Mouse (Mus musculus) stomach, embryonic 14.5 days (tissue): ENCODE results near the gene Rpl38. TPM values are rescaled to one million over a fixed set of nuclear protein-coding genes. Genes with fewer than 3 reads are reported as not detected.
"Not testable (repeated sequence)": the region's sequence is repeated elsewhere in the genome, so short reads cannot be mapped to it uniquely, and the experiment has no call there.

ENCODE experiments used
- ATAC-seq: fragments of 200-750 bp; cut with Nextera tagmentation; 2 replicates; pipeline ENCODE4 v1.8.0; 2017; ENCODE audit warnings: low read depth, moderate TSS enrichment; ENCODE audit not compliant: insufficient number of reproducible peaks, insufficient read depth, low FRiP score
- H3K27ac ChIP-seq: fragments of 300-500 bp; sonication (generic); 2 replicates; pipeline ENCODE4 v1.5.1; 2014; ENCODE audit warnings: mild to moderate bottlenecking, low read length, moderate library complexity, mixed read lengths
- H3K27me3 ChIP-seq: fragments of 300-500 bp; sonication (generic); 2 replicates; pipeline ENCODE4 v1.6.1; 2014; ENCODE audit warnings: low read length, control low read depth, mixed read lengths; ENCODE audit not compliant: control insufficient read depth, insufficient read depth
- H3K36me3 ChIP-seq: fragments of 300-500 bp; sonication (generic); 2 replicates; pipeline ENCODE4 v1.6.1; 2014; ENCODE audit warnings: mild to moderate bottlenecking, control low read depth, low read length, moderate library complexity, mixed read lengths; ENCODE audit not compliant: control insufficient read depth, insufficient read depth
- H3K4me1 ChIP-seq: fragments of 300-500 bp; sonication (generic); 2 replicates; pipeline ENCODE4 v1.6.1; 2014; ENCODE audit warnings: low read length, control low read depth, mixed read lengths; ENCODE audit not compliant: control insufficient read depth, insufficient read depth
- H3K4me2 ChIP-seq: fragments of 300-500 bp; sonication (generic); replicated peaks from 2 replicates; pipeline ENCODE4 v1.6.1; 2014; ENCODE audit warnings: low read depth, low read length, control low read depth
- H3K4me3 ChIP-seq: fragments of 300-500 bp; sonication (generic); 2 replicates; pipeline ENCODE4 v1.5.1; 2014; ENCODE audit warnings: low read depth, low read length, control low read depth
- H3K9ac ChIP-seq: fragments of 300-500 bp; sonication (generic); replicated peaks from 2 replicates; pipeline ENCODE4 v1.6.1; 2014; ENCODE audit warnings: low read depth, mild to moderate bottlenecking, control low read depth, low read length, moderate library complexity, mixed read lengths
- H3K9me3 ChIP-seq: fragments of 300-500 bp; sonication (generic); 2 replicates; pipeline ENCODE4 v1.6.1; 2016; ENCODE audit warnings: low read depth, low read length, control low read depth; ENCODE audit not compliant: control insufficient read depth
- WGBS: fragments of 180-500 bp; shearing (Covaris S2); extraction: QIAGEN DNeasy Blood & Tissue Kit; methylation state at CpG from one replicate; pipeline ENCODE4 v1.1.7; 2014; 5-methylcytosine and 5-hydroxymethylcytosine counted together
- polyA plus RNA-seq: library from polyadenylated mRNA; unstranded; fragments of >200 nt; fragmentation: Nextera tagmentation; extraction: Ambion mirVana; gene quantifications from 2 replicates; pipeline ENCODE4 v1.2.1, GENCODE M21; 2014

Gene Rpl38
- polyA plus RNA-seq, 1 experiment from 2014 or later = 1,057 TPM

DNA sequence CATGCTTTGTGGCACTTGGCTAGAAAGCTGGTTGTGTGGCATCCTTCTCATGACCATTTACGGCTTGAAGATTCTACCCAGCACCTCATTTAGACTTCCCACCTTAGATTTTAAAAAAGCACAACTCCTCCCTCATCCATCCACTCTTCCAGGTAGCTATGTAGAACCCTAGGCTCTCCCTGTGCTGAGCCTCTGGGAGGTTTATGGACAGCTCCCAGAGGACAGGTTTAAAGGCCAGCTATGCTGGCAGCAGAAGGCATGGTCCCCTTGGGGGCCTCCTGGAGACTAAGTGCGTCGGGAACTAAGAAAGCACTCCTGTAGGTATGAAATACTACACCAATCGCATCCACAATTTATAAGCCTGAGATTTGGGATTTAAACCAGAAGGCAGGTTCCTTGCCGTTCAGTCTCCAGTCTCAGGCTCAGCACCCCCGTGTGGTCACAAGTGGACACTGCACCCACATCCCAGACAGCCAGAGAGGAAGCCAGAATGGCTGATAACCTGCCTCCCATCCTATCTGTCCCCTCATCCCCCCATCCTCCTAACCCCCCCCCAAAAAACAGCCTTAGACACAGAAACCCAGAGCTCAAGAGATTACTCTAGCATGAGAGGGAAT is 5.5 kb upstream of the Rpl38 start:
- H3K4me1 ChIP-seq = no peaks in the 10 kb centered on the region
- no peaks in the 10 kb centered on the region for H3K9me3 ChIP-seq
- H3K27me3 ChIP-seq = no peaks in the 10 kb centered on the region
- H3K4me3 ChIP-seq = no peak overlapping the region
- no peak overlapping the region for H3K27ac ChIP-seq
- no peaks in the 10 kb centered on the region for H3K36me3 ChIP-seq
- 27% methylated on average over 6 of the region's 6 CpGs for WGBS
- H3K9ac ChIP-seq = no peak overlapping the region
- ATAC-seq = no peak
- no peak overlapping the region for H3K4me2 ChIP-seq

DNA sequence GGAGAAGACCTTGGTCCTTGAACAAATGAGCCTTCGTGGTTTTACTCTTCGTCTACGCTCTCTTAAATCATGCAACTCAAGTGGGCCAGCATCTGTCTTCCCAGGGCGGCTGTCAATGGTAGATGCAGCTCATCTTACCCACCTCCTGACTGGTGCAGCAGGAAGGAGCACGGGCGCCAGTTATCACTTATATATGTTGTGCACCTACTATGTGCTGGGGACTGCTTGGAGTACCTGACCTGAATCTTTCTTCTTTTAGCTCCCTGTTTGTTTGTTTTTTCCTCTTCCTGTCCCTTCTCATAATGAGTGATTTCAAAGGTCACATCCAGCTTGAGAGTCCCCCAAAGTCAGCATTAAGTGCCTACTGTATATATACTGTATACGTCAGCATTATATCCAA is 4.2 kb upstream of the Rpl38 start:
- H3K27me3 ChIP-seq = no peaks in the 10 kb centered on the region
- H3K27ac ChIP-seq = no peak overlapping the region
- H3K9me3 ChIP-seq = no peaks in the 10 kb centered on the region
- no peak overlapping the region for H3K9ac ChIP-seq
- 68% methylated on average over 7 of the region's 7 CpGs for WGBS
- no peaks in the 10 kb centered on the region for H3K4me1 ChIP-seq
- no peak for ATAC-seq
- H3K4me3 ChIP-seq = no peak overlapping the region
- no peaks in the 10 kb centered on the region for H3K36me3 ChIP-seq
- no peak overlapping the region for H3K4me2 ChIP-seq

DNA sequence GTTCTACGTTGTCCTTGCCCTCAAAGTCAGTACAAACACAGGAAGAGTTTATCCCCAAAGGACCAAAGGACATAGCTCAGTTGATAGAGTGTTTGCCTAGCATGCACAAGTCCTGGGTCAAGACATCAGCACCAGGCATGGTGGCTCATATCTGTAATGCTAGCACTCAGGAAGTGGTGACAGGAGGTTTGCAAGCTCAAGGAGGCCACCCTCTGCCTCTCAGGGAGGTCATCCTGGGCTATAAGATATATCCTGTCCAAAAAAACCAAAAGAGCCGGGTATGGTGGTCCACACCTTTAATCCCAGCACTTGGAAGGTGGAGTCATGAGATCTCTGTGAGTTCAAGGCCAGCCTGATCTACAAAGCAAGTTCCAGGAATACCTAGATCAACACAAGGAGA is 2.9 kb upstream of the Rpl38 start:
- Histone ChIP-seq H3K27me3 (no peaks in the 10 kb centered on the region), H3K4me2 (no peak overlapping the region), H3K9me3 (no peaks in the 10 kb centered on the region), H3K4me1 (peaks cover 8% of the 10 kb centered on the region; the same call in 1 of the 2 replicates), H3K9ac (no peak overlapping the region), H3K36me3 (peaks cover 4% of the 10 kb centered on the region; the same call in 1 of the 2 replicates), H3K27ac (no peak overlapping the region), H3K4me3 (no peak overlapping the region)
- 64% methylated on average over 2 of the region's 2 CpGs for WGBS
- ATAC-seq = no peak

DNA sequence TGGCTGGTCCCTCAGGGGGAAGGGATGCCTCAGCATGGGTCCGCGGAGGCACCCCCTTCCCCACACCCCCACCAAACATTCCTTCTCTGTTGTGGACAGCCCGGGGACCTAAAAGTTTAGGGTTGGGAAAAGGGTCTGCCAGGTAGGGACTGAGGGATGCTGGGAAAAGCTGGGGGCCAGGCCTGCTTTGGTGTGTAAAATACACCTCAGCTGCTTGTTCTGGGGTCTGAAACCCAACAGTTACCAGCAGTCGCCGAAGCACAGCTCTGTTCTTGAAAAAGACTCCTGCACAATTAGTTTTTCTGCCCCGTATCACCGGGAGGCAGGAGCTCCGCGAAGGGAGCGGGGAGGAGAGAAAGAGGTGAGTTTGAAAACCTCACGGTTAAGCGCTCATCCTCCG is 1.5 kb upstream of the Rpl38 start:
- Histone ChIP-seq H3K9me3 (no peaks in the 10 kb centered on the region), H3K4me1 (peaks cover 13% of the 10 kb centered on the region; the same call in 1 of the 2 replicates), H3K4me2 (no peak overlapping the region), H3K4me3 (no peak overlapping the region), H3K27ac (no peak overlapping the region), H3K27me3 (no peaks in the 10 kb centered on the region), H3K36me3 (peaks cover 17% of the 10 kb centered on the region), H3K9ac (no peak overlapping the region)
- 11% methylated on average over 13 of the region's 13 CpGs for WGBS
- ATAC-seq = no peak

DNA sequence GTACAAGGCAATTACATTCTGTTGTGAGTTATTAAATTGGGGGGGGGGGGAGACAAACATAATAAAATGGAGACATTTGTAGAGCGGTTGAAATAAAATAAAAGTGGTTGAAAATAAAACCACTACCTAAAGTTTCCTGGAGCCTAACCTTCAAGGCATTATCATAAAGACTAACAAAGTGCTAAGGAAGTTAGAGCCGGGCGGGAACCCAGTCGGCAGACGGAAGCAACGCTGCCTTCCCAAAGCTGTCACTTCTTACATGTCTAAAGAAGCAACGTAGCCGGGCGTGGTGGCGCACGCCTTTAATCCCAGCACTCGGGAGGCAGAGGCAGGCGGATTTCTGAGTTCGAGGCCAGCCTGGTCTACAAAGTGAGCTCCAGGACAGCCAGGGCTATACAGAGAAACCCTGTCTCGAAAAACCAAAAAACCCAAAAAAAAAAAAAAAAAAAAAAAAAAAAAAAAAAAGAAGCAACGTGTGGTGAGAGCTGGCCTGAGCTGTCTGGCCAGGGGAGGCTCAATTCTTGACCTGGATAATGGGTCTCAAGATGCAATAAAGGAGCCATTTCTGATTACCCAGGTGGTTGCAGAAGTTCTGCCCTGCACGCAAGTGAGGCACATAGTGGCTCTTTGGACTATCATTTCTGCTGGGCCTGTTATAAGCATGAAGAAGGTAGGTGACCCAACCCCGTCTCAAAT is 940 bp upstream of the Rpl38 start:
- Histone ChIP-seq H3K9me3 (no peaks in the 10 kb centered on the region), H3K4me2 (no peak overlapping the region), H3K27me3 (no peaks in the 10 kb centered on the region), H3K36me3 (peaks cover 23% of the 10 kb centered on the region), H3K27ac (no peak overlapping the region), H3K9ac (no peak overlapping the region), H3K4me1 (peaks cover 13% of the 10 kb centered on the region; the same call in 1 of the 2 replicates), H3K4me3 (no peak overlapping the region)
- WGBS = 44% methylated on average over 16 of the region's 18 CpGs
- no peak for ATAC-seq

DNA sequence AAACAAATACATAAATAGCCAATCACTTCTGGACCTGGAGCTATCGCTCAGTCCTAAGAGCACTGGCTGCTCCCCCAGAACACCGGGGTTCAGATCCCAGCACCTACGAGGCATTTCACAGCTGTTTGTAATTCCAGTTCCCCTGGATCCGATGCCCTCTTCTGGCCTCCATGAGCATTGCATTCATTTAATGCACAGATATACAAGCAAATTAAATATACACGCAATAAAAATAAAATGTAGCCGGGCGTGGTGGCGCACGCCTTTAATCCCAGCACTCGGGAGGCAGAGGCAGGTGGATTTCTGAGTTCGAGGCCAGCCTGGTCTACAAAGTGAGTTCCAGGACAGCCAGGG is 415 bp upstream of the Rpl38 start:
- not testable (repeated sequence) for H3K27me3 ChIP-seq, H3K4me3 ChIP-seq, ATAC-seq, H3K27ac ChIP-seq, H3K9ac ChIP-seq, H3K9me3 ChIP-seq, H3K4me2 ChIP-seq
- Histone ChIP-seq H3K36me3 (peaks cover 29% of the 10 kb centered on the region), H3K4me1 (peaks cover 13% of the 10 kb centered on the region; the same call in 1 of the 2 replicates)
- WGBS = 23% methylated on average over 11 of the region's 11 CpGs

DNA sequence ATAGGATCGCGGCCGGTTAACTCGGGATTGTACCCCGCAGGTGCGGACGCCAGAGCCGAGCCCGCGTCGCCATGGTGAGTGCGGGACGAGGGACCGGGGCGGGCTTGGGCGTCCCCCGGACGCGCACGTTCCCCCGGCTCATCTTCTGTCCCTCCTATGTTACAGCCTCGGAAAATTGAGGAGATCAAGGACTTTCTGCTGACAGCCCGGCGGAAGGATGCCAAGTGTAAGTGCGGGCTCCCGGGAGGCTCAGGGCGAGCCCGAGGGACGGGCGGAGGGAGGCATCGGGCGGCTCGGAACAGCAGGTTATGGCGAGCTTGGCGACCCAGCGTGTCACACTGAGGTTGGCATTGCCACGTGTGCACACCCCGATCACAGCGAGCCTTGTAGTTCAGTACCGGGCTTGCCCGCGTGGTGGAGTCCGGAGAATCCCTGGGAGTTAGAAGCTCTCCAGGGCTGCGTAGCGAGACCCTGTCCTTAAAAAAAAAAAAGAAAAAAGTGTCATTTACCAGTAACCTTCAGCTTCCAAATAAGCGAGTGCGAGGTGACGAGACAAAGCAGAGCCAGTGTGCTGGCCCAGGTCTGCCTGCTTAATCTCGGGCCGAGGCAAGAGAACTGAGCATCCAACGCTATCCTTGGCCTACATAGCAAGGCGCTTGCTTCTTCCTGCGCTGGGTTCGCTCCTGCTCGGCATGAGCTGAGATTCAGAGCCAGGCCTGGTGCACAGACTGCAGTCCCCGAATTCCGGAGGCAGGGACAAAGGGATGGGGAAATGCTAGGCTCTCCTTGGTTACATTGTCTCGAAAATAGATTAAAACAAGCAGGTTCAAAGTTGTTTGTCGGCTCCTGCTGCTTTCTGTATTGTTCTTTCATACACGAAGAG is 658 bp downstream of the Rpl38 start:
- peaks cover 13% of the 10 kb centered on the region; the same call in 1 of the 2 replicates for H3K4me1 ChIP-seq
- peak overlapping the region; percentile 56 for H3K4me2 ChIP-seq
- H3K9ac ChIP-seq = peak overlapping the region; percentile 93
- WGBS = under 1% methylated on average over 52 of the region's 60 CpGs
- ATAC-seq = peak; percentile 57; the same call in 1 of the 2 replicates
- peak overlapping the region; percentile 89 for H3K27ac ChIP-seq
- peaks cover 38% of the 10 kb centered on the region for H3K36me3 ChIP-seq
- peak overlapping the region; percentile 87 for H3K4me3 ChIP-seq
- no peaks in the 10 kb centered on the region for H3K27me3 ChIP-seq
- no peaks in the 10 kb centered on the region for H3K9me3 ChIP-seq

DNA sequence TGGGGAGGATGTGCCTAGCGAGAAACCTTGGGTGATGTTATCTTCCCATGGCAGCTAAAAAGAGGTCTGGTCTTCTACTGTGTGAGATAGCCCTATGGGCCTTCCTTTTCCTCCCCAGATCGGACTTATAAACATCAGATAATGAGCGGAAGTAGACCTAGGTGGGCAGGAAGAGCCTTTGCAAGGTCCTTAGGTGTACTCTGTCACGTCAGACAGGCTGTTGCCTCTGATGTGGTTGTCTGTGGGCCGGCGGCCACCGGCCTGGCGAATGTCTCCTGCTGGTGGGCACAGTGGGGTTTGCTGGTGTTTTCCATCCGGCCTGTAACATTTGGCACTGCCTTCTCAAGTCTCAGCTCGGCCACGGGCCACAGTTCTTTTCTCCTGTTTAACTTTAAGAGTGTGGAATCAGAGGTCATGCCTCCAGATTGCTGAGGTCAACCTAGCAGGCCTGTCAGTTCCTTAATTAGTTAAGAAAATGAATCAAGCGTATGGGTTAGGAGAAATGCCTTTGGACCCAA is 1.4 kb downstream of the Rpl38 start:
- Histone ChIP-seq H3K9ac (peak overlapping the region; percentile 93), H3K9me3 (no peaks in the 10 kb centered on the region), H3K27me3 (no peaks in the 10 kb centered on the region), H3K4me3 (peak overlapping the region; percentile 87), H3K27ac (peak overlapping the region; percentile 89; the same call in 1 of the 2 replicates), H3K4me1 (peaks cover 13% of the 10 kb centered on the region; the same call in 1 of the 2 replicates), H3K36me3 (peaks cover 39% of the 10 kb centered on the region), H3K4me2 (peak overlapping the region; percentile 56)
- ATAC-seq = no peak
- 18% methylated on average over 12 of the region's 12 CpGs for WGBS
